Mouse (Mus musculus) limb, embryonic 11.5 days (tissue): ENCODE data around the gene Sdhaf2. TPM values are rescaled to one million over a fixed set of nuclear protein-coding genes. Genes with fewer than 3 reads are reported as not detected.

ENCODE experiments used
- ATAC-seq: fragments of 200-750 bp; cut with Nextera tagmentation; 2 replicates; pipeline ENCODE4 v1.8.0; 2017; ENCODE audit warnings: low read depth; ENCODE audit not compliant: insufficient number of reproducible peaks, low FRiP score, low TSS enrichment
- DNase-seq: peaks from one replicate; pipeline ENCODE4 v3.0.0-alpha.2; 2015; ENCODE audit warnings: low spot score
- H3K27ac ChIP-seq: fragments of 300-500 bp; sonication (generic); replicated peaks from 2 replicates; pipeline ENCODE4 v1.5.1; 2014; ENCODE audit warnings: low read depth, mild to moderate bottlenecking, low read length
- H3K27me3 ChIP-seq: fragments of 300-500 bp; sonication (generic); 2 replicates; pipeline ENCODE4 v1.6.1; 2014; ENCODE audit warnings: mild to moderate bottlenecking, low read length, mixed read lengths; ENCODE audit not compliant: control insufficient read depth, insufficient read depth
- H3K36me3 ChIP-seq: fragments of 300-500 bp; sonication (generic); 2 replicates; pipeline ENCODE4 v1.6.1; 2014; ENCODE audit warnings: mild to moderate bottlenecking, low read length, moderate library complexity, mixed read lengths; ENCODE audit not compliant: control insufficient read depth, insufficient read depth
- H3K4me1 ChIP-seq: fragments of 300-500 bp; sonication (generic); 2 replicates; pipeline ENCODE4 v1.6.1; 2014; ENCODE audit warnings: low read length, mixed read lengths; ENCODE audit not compliant: control insufficient read depth, insufficient read depth
- H3K4me2 ChIP-seq: fragments of 300-500 bp; sonication (generic); 2 replicates; pipeline ENCODE4 v1.6.1; 2014; ENCODE audit warnings: low read depth, mild to moderate bottlenecking, moderate library complexity; ENCODE audit not compliant: severe bottlenecking
- H3K4me3 ChIP-seq: fragments of 300-500 bp; sonication (generic); 2 replicates; pipeline ENCODE4 v1.5.1; 2014; ENCODE audit warnings: low read depth, low read length
- H3K9ac ChIP-seq: fragments of 300-500 bp; sonication (generic); 2 replicates; pipeline ENCODE4 v1.6.1; 2014; ENCODE audit warnings: mild to moderate bottlenecking, low read length
- H3K9me3 ChIP-seq: fragments of 300-500 bp; sonication (generic); 2 replicates; pipeline ENCODE4 v1.6.1; 2016; ENCODE audit warnings: low read length; ENCODE audit not compliant: control insufficient read depth
- WGBS: fragments of 180-500 bp; shearing (Covaris S2); extraction: QIAGEN DNeasy Blood & Tissue Kit; methylation state at CpG from one replicate; pipeline ENCODE4 v1.1.7; 2014; 5-methylcytosine and 5-hydroxymethylcytosine counted together
- polyA plus RNA-seq: library from polyadenylated mRNA; unstranded; fragments of >200 nt; fragmentation: Nextera tagmentation; extraction: Ambion mirVana; gene quantifications from 2 replicates; pipeline ENCODE4 v1.2.1, GENCODE M21; 2014

The Sdhaf2 gene
- polyA plus RNA-seq, 1 experiment from 2014 or later = 61.0 TPM

GRCm38 (mm10) chr19:10458096-10458495 lies 67.8 kb downstream of the Sdhaf2 start:
- Histone ChIP-seq H3K4me1 (no peaks in the 10 kb centered on the region; the same call in 1 of the 2 replicates), H3K4me2 (no peak overlapping the region; the same call in 1 of the 2 replicates), H3K27ac (no peak overlapping the region), H3K9me3 (no peaks in the 10 kb centered on the region), H3K4me3 (no peak overlapping the region), H3K9ac (no peak overlapping the region), H3K27me3 (peaks cover 63% of the 10 kb centered on the region), H3K36me3 (no peaks in the 10 kb centered on the region)
- DNase-seq = no peak
- no peak for ATAC-seq
- WGBS = 28% methylated on average over 8 of the region's 8 CpGs

GRCm38 (mm10) chr19:10457484-10457800 lies 68.5 kb downstream of the Sdhaf2 start:
- no peaks in the 10 kb centered on the region for H3K36me3 ChIP-seq
- H3K4me3 ChIP-seq = peak overlapping the region; percentile 36
- under 1% methylated on average over 22 of the region's 34 CpGs for WGBS
- H3K9me3 ChIP-seq = no peaks in the 10 kb centered on the region
- 0 out of 2 replicates have a peak overlapping the region, but pooled peaks have one; percentile 34 for H3K9ac ChIP-seq
- peak; percentile 91 for DNase-seq
- ATAC-seq = peak; percentile 92
- no peaks in the 10 kb centered on the region; the same call in 1 of the 2 replicates for H3K4me1 ChIP-seq
- peaks cover 63% of the 10 kb centered on the region for H3K27me3 ChIP-seq
- H3K27ac ChIP-seq = no peak overlapping the region
- peak overlapping the region; percentile 89 for H3K4me2 ChIP-seq

GRCm38 (mm10) chr19:10456752-10457483 lies 69.0 kb downstream of the Sdhaf2 start, which contains the start of gene Lrrc10b:
Gene Lrrc10b (minus strand): TSS chr19:10457473.
- Histone ChIP-seq H3K4me3 (peak within 1 kb of the TSS; percentile 36), H3K9me3 (no peaks in the 10 kb centered on the region), H3K4me1 (no peaks in the 10 kb centered on the region; the same call in 1 of the 2 replicates), H3K9ac (peak within 1 kb of the TSS; percentile 34; the same call in 1 of the 2 replicates), H3K4me2 (peak within 1 kb of the TSS; percentile 89), H3K27me3 (peaks cover 63% of the 10 kb centered on the region), H3K36me3 (no peaks in the 10 kb centered on the region), H3K27ac (no peak within 1 kb of the TSS)
- WGBS = under 1% methylated on average over 84 of the region's 96 CpGs
- peak; percentile 8 for ATAC-seq
- peak; percentile 76 for DNase-seq

DNA sequence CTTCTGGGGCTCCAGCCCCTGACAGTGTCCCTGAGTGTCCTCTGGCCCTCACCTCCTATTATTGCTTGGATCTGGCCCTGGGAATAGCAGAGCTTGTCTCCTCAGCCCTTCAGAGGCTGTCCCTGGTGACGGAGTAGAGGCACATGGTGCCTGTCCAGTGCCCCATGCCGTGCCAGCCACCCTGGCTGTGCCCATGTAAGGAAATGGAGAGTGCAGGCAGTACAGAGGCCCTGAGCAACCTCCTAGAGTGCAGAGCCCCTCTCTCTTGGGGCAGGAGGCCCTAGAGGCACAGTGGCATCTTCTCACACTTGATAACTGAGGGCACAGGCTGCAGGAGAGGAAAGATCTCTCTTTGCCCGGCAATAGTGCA lies 70.5 kb downstream of the Sdhaf2 start:
- 76% methylated on average over 3 of the region's 3 CpGs for WGBS
- DNase-seq (no peak), ATAC-seq (no peak)
- Histone ChIP-seq H3K4me1 (no peaks in the 10 kb centered on the region; the same call in 1 of the 2 replicates), H3K27ac (no peak overlapping the region), H3K9me3 (no peaks in the 10 kb centered on the region), H3K9ac (no peak overlapping the region), H3K4me3 (no peak overlapping the region), H3K36me3 (no peaks in the 10 kb centered on the region), H3K4me2 (no peak overlapping the region), H3K27me3 (peaks cover 55% of the 10 kb centered on the region)

DNA sequence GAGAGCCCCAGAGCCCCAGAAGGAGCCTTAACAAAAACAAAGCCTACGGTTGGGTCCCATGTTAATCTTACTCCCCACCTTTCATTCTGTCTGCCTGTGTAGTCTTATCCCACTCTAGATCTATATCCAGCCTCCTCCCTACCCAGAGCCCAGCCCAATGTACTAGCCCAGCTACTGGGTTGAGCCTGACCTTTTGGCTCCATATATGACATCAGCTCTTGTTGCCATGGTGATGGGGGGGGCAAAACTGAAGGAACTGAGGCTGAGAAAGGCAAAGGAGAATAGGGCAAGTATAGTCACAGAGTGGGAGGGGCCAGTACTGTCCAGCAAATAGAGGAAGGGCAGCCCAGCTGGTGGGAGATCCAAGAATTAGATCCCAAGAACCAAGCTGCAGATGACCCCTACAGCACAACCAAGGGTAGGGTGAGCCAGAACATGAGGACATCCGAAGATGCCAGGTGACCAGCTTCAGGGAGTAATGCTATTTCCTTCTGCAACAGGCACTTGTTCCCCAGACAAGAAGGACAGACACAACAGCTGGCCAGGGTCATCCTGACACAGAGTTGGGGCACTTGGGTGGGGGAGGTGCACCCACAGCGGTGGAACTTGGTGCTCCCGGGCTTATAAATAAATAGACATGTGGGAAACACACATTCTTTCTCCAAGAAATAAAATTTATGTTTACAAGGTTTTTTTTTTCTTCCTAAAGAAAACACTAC lies 71.1 kb downstream of the Sdhaf2 start:
- Histone ChIP-seq H3K4me3 (no peak overlapping the region), H3K9ac (no peak overlapping the region), H3K4me2 (no peak overlapping the region), H3K27ac (no peak overlapping the region), H3K36me3 (no peaks in the 10 kb centered on the region), H3K4me1 (no peaks in the 10 kb centered on the region; the same call in 1 of the 2 replicates), H3K27me3 (peaks cover 52% of the 10 kb centered on the region), H3K9me3 (no peaks in the 10 kb centered on the region)
- DNase-seq = no peak
- ATAC-seq = no peak
- 79% methylated on average over 4 of the region's 4 CpGs for WGBS

Other genes with a start within 250 kb of the Sdhaf2 start
- gene Dagla, start 221.3 kb downstream of the Sdhaf2 start, polyA plus RNA-seq = 1.3 and 1.4 TPM in 2 replicates
- gene Syt7, start 137.1 kb downstream of the Sdhaf2 start, polyA plus RNA-seq = 0.45 and 0.55 TPM in 2 replicates
- gene Lrrc10b, start 68.7 kb downstream of the Sdhaf2 start, polyA plus RNA-seq = 0.09 TPM in 1 of 2 replicates, not detected in the other
- 0.16 TPM in 1 of 2 replicates, not detected in the other for gene Ppp1r32, start 43.2 kb downstream of the Sdhaf2 start, polyA plus RNA-seq
- 62.2 and 69.7 TPM in 2 replicates for gene Cpsf7, start 876 bp downstream of the Sdhaf2 start, polyA plus RNA-seq
- 64.1 and 66.3 TPM in 2 replicates for gene Tmem216, start 30.1 kb upstream of the Sdhaf2 start, polyA plus RNA-seq
- 15.8 and 16.4 TPM in 2 replicates for gene Cyb561a3, start 51.0 kb upstream of the Sdhaf2 start, polyA plus RNA-seq
- 49.9 and 52.1 TPM in 2 replicates for gene Tmem138, start 51.2 kb upstream of the Sdhaf2 start, polyA plus RNA-seq
- 423 and 456 TPM in 2 replicates for gene Ddb1, start 79.2 kb upstream of the Sdhaf2 start, polyA plus RNA-seq
- gene Tkfc, start 79.5 kb upstream of the Sdhaf2 start, polyA plus RNA-seq = 23.3 and 24.5 TPM in 2 replicates
- gene Vwce, start 108.1 kb upstream of the Sdhaf2 start, polyA plus RNA-seq = 1.4 and 1.7 TPM in 2 replicates
- not detected in 2 replicates for gene Pga5, start 151.9 kb upstream of the Sdhaf2 start, polyA plus RNA-seq
- gene Vps37c, start 162.6 kb upstream of the Sdhaf2 start, polyA plus RNA-seq = 29.7 and 33.4 TPM in 2 replicates
- gene Cd5, start 212.9 kb upstream of the Sdhaf2 start, polyA plus RNA-seq = not detected in 2 replicates